Mouse (Mus musculus): ENCODE measurements around the gene Olfr1150-ps1.

The Olfr1150-ps1 gene

DNA sequence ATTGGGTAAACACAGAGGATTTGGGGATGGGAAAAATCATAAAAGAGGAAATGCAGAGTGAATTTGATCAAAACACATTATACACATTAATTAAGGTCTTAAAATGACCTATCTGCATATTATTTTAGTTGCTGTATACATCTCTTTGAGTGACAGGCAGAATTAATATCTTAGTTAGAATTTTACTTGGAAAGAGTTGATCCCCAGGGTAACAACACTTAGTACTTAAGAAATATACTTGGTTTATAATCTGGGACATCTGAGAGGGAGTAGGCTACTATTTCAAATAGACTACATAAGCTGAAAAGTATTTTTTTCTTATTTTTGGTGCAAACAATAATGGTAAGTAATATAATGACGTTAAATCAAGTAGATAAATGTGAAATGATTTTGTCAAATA is at the start of gene Olfr1150-ps1:
Gene Olfr1150-ps1, plus strand, starts transcription at position 301 of the 400 bp plus-strand sequence.
- DNase-seq, result no peak

DNA sequence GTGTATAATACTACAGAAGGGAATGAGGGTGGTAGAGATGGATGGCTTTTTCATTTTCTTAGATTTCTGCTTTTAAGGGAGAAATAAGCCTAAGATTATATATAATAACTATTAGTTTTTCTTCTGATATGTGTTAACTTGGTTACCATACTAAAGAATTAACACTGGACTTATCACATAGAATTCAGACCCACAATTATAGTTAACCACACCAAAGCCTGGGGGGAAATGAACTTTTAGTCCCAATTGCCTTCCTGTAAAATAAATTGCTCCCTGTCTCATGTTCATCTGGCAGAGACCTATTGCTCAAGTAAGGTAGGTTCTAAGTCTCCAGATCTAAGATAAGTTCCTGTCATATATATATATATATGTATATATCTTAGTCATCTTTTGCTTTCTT is 43.5 kb upstream of the Olfr1150-ps1 start, which contains the start of gene Olfr1143:
Gene Olfr1143, plus strand, starts transcription at position 301 of the 400 bp plus-strand sequence.
- no peak for DNase-seq

DNA sequence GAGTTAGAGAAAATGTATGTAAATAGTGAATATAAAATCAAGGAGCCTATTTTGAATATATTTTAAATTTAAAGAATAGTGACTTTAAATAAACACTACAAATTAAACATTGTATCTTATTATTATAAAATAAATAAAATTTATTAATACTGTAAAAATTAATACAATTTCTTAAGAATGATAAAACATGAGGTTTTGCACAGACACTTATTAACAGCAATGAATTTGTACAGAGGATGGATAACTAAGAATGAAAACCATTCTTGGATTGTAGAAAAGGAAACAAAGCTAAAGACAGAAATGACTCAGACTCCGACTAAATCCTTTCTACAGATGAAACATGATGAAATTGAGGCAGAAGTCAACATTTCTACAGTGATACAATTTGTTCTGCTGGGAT is 34.3 kb upstream of the Olfr1150-ps1 start, which contains the start of gene Olfr1145:
Gene Olfr1145, plus strand, starts transcription at position 301 of the 400 bp plus-strand sequence.
- DNase-seq, result no peak

DNA sequence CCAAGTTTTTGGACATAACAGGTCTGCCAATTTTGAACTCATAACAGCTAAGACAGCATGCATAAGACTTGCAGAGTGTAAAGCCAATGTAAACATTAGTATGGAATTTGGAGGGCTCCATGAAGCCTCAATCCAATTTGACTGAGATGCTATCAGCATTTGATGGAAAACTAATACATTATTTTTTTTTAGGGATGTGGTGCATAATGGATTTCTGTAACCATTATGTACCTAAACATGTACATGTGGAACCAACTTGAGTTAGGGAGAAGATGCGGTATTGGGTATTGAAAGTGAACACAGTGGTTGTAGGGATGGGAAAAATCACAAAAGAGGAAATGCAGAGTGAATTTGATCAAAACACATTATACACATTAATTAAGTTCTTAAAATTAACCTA is 13.6 kb upstream of the Olfr1150-ps1 start, which contains the start of gene Olfr1148:
Gene Olfr1148, plus strand, starts transcription at position 301 of the 400 bp plus-strand sequence.
- DNase-seq, result no peak

DNA sequence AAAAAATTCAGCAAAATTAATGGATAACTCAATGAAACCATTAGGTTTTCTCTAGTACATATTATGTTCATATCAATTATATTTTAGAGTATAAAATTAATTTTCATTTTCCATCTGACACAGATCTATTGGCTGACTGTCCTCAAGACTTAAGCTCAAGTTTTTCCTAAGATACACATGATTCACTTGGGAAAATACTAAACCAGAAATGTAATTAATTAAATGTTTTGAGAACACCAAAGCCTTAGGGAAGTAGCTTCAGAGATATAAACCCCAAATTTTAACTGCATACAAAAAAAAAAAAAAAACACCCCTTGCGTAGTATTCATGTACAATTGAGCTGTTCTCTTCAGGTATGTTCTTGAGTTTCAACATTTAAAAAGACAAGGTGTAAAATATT is 11.8 kb downstream of the Olfr1150-ps1 start, which contains the start of gene Olfr1151:
Gene Olfr1151, plus strand, starts transcription at position 301 of the 400 bp plus-strand sequence.
- no peak for DNase-seq

DNA sequence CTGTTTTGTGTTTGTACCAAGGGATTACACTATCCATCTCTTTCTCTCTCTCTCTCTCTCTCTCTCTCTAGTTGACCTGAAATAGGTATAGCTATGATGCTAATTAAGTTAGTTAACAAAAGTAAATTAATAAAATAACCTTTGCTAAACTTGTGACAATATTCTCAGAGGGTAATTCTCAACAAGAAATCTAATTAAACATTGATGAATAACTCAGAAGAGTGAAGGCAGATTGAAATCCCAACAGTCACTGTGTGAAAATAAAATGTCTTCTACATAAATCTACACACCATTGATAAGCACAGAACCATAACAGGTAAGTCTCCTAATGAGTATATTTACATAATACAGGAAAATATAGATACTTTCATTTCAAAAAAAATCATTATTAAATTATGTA is 22.4 kb downstream of the Olfr1150-ps1 start, which contains the start of gene Olfr1152:
Gene Olfr1152, plus strand, starts transcription at position 301 of the 400 bp plus-strand sequence.
- DNase-seq, result no peak

DNA sequence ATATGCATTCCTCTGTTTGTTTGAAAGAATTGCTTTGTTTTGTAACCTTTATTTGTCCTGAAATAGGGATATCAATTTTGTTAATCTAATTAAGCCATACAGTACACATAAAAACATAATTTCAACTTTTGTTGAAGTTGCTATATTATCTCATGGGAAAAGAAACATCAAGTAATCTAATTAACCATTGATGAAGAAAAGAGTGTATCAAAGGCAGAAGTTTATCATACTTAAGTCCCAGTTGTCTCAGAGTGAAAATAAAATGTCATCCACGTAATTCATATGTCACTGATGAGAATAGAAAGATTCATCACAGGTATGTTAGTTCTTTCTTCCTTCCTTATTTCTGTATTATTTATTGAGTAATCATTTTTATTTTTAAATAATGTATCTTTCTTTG is 50.9 kb downstream of the Olfr1150-ps1 start, which contains the start of gene Olfr1153:
Gene Olfr1153, plus strand, starts transcription at position 301 of the 400 bp plus-strand sequence.
- DNase-seq, result no peak

Measured in cerebellum, adult 9-10 months (tissue).